Mouse (Mus musculus): Measurements from ENCODE around the gene Hmgn1.

GRCm38 (mm10) chr16:96103036-96103435 is 24.5 kb downstream of the Hmgn1 start:
- TF ChIP-seq CTCF (IDR thresholded peaks at IDR 0.05; ENCODE audit: borderline replicate concordance, insufficient read depth, low read length) (no peak), POLR2A (IDR thresholded peaks at IDR 0.05; ENCODE audit: low read depth, low read length) (no peak)

Data from embryonic fibroblast, embryonic 13.5 days (primary cell).